ENCODE assay signal across 22 mouse cellular contexts in the genomic region with DNA sequence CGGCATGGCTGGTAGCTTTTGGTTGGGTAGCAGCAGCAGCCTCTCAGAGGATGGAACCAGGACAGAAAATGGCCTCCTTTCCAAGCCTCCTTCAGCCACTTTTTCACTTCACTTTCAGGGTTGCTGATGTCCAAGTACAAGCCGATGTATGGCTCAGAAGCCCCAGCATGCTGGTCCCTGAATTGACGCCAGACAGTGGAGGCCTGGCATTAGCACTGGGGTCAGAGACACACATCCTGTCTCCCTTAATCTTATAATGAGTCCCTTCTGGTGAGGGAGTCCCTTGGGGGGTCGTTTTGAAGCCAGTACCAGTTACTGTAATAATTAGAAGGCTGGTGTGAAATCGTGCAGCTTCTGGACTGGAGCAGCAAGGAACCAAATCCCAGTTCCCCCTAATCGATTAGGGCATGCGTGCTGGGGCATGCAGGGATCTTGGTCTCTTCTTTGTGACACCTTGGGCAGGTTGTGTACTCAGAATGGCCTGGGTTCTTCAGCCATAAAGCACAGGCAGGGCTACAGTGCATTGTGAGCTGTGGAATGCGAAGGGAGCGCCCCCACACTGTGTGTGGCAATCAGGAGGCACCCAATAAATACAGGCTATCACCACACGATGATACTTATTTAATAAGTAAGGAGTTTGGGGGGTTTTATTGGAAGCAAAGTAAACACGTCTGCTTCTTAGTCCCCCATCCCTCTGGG.
DNase-seq lines count a peak whose midpoint lies in the region; ATAC-seq and TF ChIP-seq lines count a peak whose summit lies in the region.
"Had no signal": no experiment of that assay in that cellular context is flagged by ENCODE, and none has a peak within 500 bp of the region (broad histone marks: within the 10 kb centered on the region; RNA-seq: fewer than 3 reads in every experiment).

No protein-coding gene starts in this region.

- DNase-seq in heart, embryonic 10.5 days (ENCODE audit: low spot score): no peak
- no peak for DNase-seq in midbrain, postnatal 0 days (ENCODE audit: low spot score)
- no peak for DNase-seq in limb, embryonic 10.5 days (ENCODE audit: low spot score)
- no peak for DNase-seq in Muller cell, postnatal 12 days (ENCODE audit: inconsistent ontology term)
- DNase-seq: adrenal gland, adult 8-10 months; B cell, adult 2 months; cerebellum, adult 2 months; cerebellum, postnatal 25 days; heart, postnatal 14 days; right cerebral cortex, postnatal 25 days; thymus, postnatal 25 days had no signal

- H3K36me3 ChIP-seq in heart, embryonic 10.5 days: no peaks in the 10 kb centered on the region
- no peaks in the 10 kb centered on the region for H3K36me3 ChIP-seq in heart, embryonic 12.5 days
- no peaks in the 10 kb centered on the region for H3K36me3 ChIP-seq in midbrain, embryonic 13.5 days
- H3K36me3 ChIP-seq in midbrain, postnatal 0 days (ENCODE audit: insufficient read depth, low read length): no peaks in the 10 kb centered on the region
- H3K36me3 ChIP-seq in limb, embryonic 10.5 days: no peaks in the 10 kb centered on the region
- H3K36me3 ChIP-seq in limb, embryonic 15.5 days: no peaks in the 10 kb centered on the region
- H3K36me3 ChIP-seq: forebrain, embryonic 12.5 days; G1E; kidney, embryonic 15.5 days; midbrain, embryonic 12.5 days had no signal

- 80% methylated on average over 11 of the region's 11 CpGs for WGBS in heart, embryonic 10.5 days
- 79% methylated on average over 11 of the region's 11 CpGs for WGBS in heart, embryonic 12.5 days
- 76% methylated on average over 11 of the region's 11 CpGs for WGBS in midbrain, embryonic 13.5 days
- WGBS in midbrain, postnatal 0 days: 70% methylated on average over 11 of the region's 11 CpGs
- 62% methylated on average over 11 of the region's 11 CpGs for WGBS in limb, embryonic 10.5 days
- WGBS in limb, embryonic 15.5 days: 26% methylated on average over 11 of the region's 11 CpGs

- H3K27me3 ChIP-seq in heart, embryonic 10.5 days (ENCODE audit: insufficient read depth, poor library complexity, severe bottlenecking): no peaks in the 10 kb centered on the region
- no peaks in the 10 kb centered on the region for H3K27me3 ChIP-seq in heart, embryonic 12.5 days (replicated peaks)
- no peaks in the 10 kb centered on the region for H3K27me3 ChIP-seq in midbrain, embryonic 13.5 days
- H3K27me3 ChIP-seq in midbrain, postnatal 0 days (ENCODE audit: insufficient read depth, low read length): no peaks in the 10 kb centered on the region
- no peaks in the 10 kb centered on the region for H3K27me3 ChIP-seq in limb, embryonic 10.5 days (ENCODE audit: low read depth, poor library complexity, severe bottlenecking)
- no peaks in the 10 kb centered on the region for H3K27me3 ChIP-seq in limb, embryonic 15.5 days
- H3K27me3 ChIP-seq: CH12.LX; forebrain, embryonic 12.5 days; kidney, embryonic 15.5 days; midbrain, embryonic 12.5 days had no signal

- H3K4me1 ChIP-seq in heart, embryonic 10.5 days: no peaks in the 10 kb centered on the region
- peaks cover 5% of the 10 kb centered on the region; the same call in 1 of the 2 replicates for H3K4me1 ChIP-seq in heart, embryonic 12.5 days (replicated peaks)
- H3K4me1 ChIP-seq in midbrain, embryonic 13.5 days (replicated peaks): peaks cover 4% of the 10 kb centered on the region; the same call in 1 of the 2 replicates
- 0 out of 2 replicates have a peak, but pooled peaks cover 3% of the 10 kb centered on the region for H3K4me1 ChIP-seq in midbrain, postnatal 0 days (ENCODE audit: insufficient read depth, low read length)
- peaks cover 21% of the 10 kb centered on the region for H3K4me1 ChIP-seq in limb, embryonic 10.5 days
- peaks cover 15% of the 10 kb centered on the region for H3K4me1 ChIP-seq in limb, embryonic 15.5 days
- H3K4me1 ChIP-seq: midbrain, embryonic 12.5 days had no signal

- peak overlapping the region; percentile 3; the same call in 1 of the 2 replicates for H3K27ac ChIP-seq in heart, embryonic 10.5 days
- H3K27ac ChIP-seq in heart, embryonic 12.5 days (ENCODE audit: poor library complexity, severe bottlenecking): no peak overlapping the region
- no peak overlapping the region for H3K27ac ChIP-seq in midbrain, embryonic 13.5 days
- H3K27ac ChIP-seq in midbrain, postnatal 0 days (ENCODE audit: low read depth, low read length): no peak overlapping the region
- peak overlapping the region; percentile 78 for H3K27ac ChIP-seq in limb, embryonic 10.5 days
- H3K27ac ChIP-seq in limb, embryonic 15.5 days: peak overlapping the region; percentile 38; the same call in 1 of the 2 replicates
- H3K27ac ChIP-seq: forebrain, embryonic 12.5 days; hindbrain, postnatal 0 days; kidney, embryonic 15.5 days; midbrain, embryonic 12.5 days had no signal

- TF ChIP-seq CTCF in midbrain, postnatal 0 days (IDR thresholded peaks at IDR 0.05): no peak

- H3K9ac ChIP-seq in heart, embryonic 12.5 days: no peak overlapping the region
- H3K9ac ChIP-seq in midbrain, embryonic 13.5 days (replicated peaks): no peak overlapping the region
- no peak overlapping the region for H3K9ac ChIP-seq in midbrain, postnatal 0 days (replicated peaks; ENCODE audit: low read length, poor library complexity, severe bottlenecking)
- no peak overlapping the region for H3K9ac ChIP-seq in limb, embryonic 15.5 days
- H3K9ac ChIP-seq: forebrain, embryonic 12.5 days; kidney, embryonic 15.5 days; midbrain, embryonic 12.5 days had no signal

- H3K4me3 ChIP-seq in heart, embryonic 10.5 days: no peak overlapping the region
- H3K4me3 ChIP-seq in heart, embryonic 12.5 days: no peak overlapping the region
- no peak overlapping the region for H3K4me3 ChIP-seq in midbrain, embryonic 13.5 days (replicated peaks)
- H3K4me3 ChIP-seq in midbrain, postnatal 0 days (ENCODE audit: low read depth, low read length): no peak overlapping the region
- H3K4me3 ChIP-seq in limb, embryonic 10.5 days: no peak overlapping the region
- no peak overlapping the region for H3K4me3 ChIP-seq in limb, embryonic 15.5 days
- H3K4me3 ChIP-seq: forebrain, embryonic 12.5 days; kidney, embryonic 15.5 days; midbrain, embryonic 12.5 days had no signal

- no peaks in the 10 kb centered on the region for H3K9me3 ChIP-seq in heart, embryonic 10.5 days
- H3K9me3 ChIP-seq in heart, embryonic 12.5 days (replicated peaks): no peaks in the 10 kb centered on the region
- no peaks in the 10 kb centered on the region for H3K9me3 ChIP-seq in midbrain, embryonic 13.5 days
- H3K9me3 ChIP-seq in midbrain, postnatal 0 days (ENCODE audit: low read length): no peaks in the 10 kb centered on the region
- no peaks in the 10 kb centered on the region for H3K9me3 ChIP-seq in limb, embryonic 10.5 days (replicated peaks)
- no peaks in the 10 kb centered on the region for H3K9me3 ChIP-seq in limb, embryonic 15.5 days
- H3K9me3 ChIP-seq: forebrain, embryonic 12.5 days; G1E; kidney, embryonic 15.5 days; midbrain, embryonic 12.5 days had no signal

- ATAC-seq in heart, embryonic 12.5 days (ENCODE audit: insufficient number of reproducible peaks, low FRiP score): no peak
- ATAC-seq in midbrain, embryonic 13.5 days: peak; percentile 20; the same call in 1 of the 2 replicates
- no peak for ATAC-seq in midbrain, postnatal 0 days (ENCODE audit: low FRiP score)
- peak; percentile 19; the same call in 1 of the 2 replicates for ATAC-seq in limb, embryonic 15.5 days (ENCODE audit: insufficient number of reproducible peaks, low FRiP score, low TSS enrichment, low read depth)
- ATAC-seq: hindbrain, postnatal 0 days; intestine, embryonic 16.5 days had no signal

- H3K4me2 ChIP-seq in heart, embryonic 12.5 days: no peak overlapping the region
- no peak overlapping the region for H3K4me2 ChIP-seq in midbrain, embryonic 13.5 days (replicated peaks)
- no peak overlapping the region for H3K4me2 ChIP-seq in midbrain, postnatal 0 days (ENCODE audit: low read depth, low read length, poor library complexity, severe bottlenecking)
- no peak overlapping the region; the same call in 1 of the 2 replicates for H3K4me2 ChIP-seq in limb, embryonic 15.5 days
- H3K4me2 ChIP-seq: forebrain, embryonic 12.5 days; heart, embryonic 11.5 days; kidney, embryonic 15.5 days; midbrain, embryonic 12.5 days had no signal

Comparison
In these comparisons a context has a peak if more than half of its experiments do, and no peak if none do; other contexts are left out.
1. H3K27ac ChIP-seq: peak in heart, embryonic 10.5 days (single experiment), limb, embryonic 10.5 days (single experiment) and limb, embryonic 15.5 days (single experiment); none in heart, embryonic 12.5 days (single experiment), midbrain, embryonic 13.5 days (single experiment) and midbrain, postnatal 0 days (single experiment).
2. ATAC-seq: peak in midbrain, embryonic 13.5 days (single experiment) and limb, embryonic 15.5 days (single experiment); none in heart, embryonic 12.5 days (single experiment) and midbrain, postnatal 0 days (single experiment).